Mouse (Mus musculus): ENCODE measurements at regions not wholly inside any gene's neighbourhood (a gene's known extent, or its start where the extent isn't known, plus 50 kb on each side); places are given as distances from the start of the nearest gene placed in this dataset.

DNA sequence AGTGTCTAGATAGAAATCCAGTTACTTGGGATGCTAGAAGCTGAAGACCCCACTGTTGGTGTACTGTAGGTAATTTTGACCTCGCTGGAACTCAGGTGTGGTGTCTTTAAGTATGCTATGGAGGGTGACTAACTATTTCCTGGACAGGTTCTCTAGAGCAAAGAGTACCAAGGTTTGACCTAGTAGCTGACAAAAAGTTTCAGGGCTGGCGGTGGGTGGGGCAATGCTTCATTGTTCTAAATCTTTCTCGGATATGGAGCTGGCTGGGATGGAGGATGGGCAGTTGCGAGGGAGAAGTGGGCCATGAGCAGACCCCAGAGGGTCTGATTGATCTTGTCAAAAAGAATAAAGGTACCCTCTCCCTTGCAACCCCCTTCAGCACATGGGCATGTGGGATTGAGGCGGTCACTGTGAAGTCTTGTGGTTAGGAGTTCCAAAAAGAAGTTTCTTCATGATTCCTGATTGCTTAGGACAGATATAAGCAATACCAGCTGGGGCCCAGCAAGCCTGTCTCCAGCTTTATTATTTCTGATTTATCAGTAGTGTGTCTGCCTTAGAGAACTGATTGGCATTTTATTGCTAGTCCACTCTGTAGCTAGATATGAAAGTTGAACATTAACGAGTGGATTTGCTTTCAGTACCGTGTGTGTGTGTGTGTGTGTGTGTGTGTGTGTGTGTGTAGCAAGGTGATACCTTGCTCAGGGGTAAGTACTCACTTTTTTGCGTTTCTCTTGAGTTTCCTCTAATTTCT, 394.9 kb downstream of the Bcl11a start:
- no peak for ATAC-seq (ENCODE audit: insufficient number of reproducible peaks, low FRiP score, low TSS enrichment)

GRCm38 (mm10) chr11:24473368-24474010, 395.6 kb downstream of the Bcl11a start:
- ATAC-seq (ENCODE audit: insufficient number of reproducible peaks, low FRiP score, low TSS enrichment) = no peak

GRCm38 (mm10) chr11:24502722-24503424, 425.0 kb downstream of the Bcl11a start:
- ATAC-seq (ENCODE audit: insufficient number of reproducible peaks, low FRiP score, low TSS enrichment) = no peak

DNA sequence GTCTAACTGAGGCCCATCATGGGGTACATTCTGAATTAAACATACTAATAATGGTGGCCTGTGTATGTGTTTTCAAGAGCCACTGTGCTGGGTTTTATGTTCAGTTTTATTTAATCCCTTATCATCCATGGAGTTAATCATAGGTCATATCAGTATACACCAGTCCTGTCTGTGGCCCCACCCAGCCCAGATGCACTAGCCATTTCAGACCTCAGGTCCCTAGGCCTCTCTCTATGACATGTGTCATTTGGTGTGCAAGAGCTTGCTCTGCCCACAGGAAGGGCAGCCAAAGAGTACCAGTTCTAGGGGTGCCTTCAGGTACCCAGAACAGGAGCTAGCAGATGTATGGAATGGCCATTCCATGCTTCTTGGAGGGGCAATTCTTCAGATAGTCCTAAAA, 437.7 kb downstream of the Bcl11a start:
- no peak for ATAC-seq (ENCODE audit: insufficient number of reproducible peaks, low FRiP score, low TSS enrichment)

- no peak for ATAC-seq (ENCODE audit: insufficient number of reproducible peaks, low FRiP score, low TSS enrichment)
These were observed 457.6 kb downstream of the Bcl11a start for GRCm38 (mm10) chr11:24535462-24535861.

DNA sequence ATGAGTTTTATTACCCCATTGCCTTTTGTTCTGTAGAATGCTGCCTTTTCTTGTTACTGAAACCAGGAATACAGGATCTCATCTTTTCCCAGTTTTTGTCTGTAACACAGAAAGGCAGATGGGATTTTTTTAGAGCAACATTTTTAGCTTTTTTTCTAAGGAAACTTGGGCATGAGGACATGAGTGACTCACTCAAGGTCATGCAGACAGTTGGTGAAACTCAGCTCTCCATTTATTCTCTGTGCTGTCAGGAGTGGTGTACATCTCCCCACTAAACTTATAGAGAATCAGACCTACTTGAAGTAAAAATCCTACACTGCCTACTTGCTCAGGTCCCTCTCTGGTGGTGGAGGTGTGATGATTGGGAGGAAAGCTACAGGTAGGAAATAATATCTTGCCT, 459.9 kb downstream of the Bcl11a start:
- no peak for ATAC-seq (ENCODE audit: insufficient number of reproducible peaks, low FRiP score, low TSS enrichment)

- no peak for ATAC-seq (ENCODE audit: insufficient number of reproducible peaks, low FRiP score, low TSS enrichment)
These were observed 491.8 kb downstream of the Bcl11a start for GRCm38 (mm10) chr11:24569655-24570054.

DNA sequence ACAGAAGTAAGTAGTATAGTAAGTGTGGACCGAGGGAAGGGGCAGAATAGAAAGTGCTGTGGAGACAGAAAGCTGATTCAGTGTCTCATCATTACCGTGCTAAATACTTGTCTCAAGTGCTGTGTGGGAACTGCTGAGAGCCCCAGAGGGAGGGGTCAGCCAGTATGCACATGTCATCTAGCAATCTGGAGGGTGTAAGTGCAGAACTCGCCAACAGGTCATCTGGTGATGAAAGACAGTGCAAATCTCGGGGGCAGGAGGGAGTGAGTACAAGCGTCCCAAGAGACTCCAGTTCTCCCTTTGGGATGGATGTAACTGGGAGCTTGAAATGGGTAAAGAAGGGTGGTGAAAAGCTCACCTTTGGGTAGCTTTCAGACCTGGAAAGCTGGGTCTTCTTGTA, 535.7 kb downstream of the Bcl11a start:
- no peak for ATAC-seq (ENCODE audit: insufficient number of reproducible peaks, low FRiP score, low TSS enrichment)

DNA sequence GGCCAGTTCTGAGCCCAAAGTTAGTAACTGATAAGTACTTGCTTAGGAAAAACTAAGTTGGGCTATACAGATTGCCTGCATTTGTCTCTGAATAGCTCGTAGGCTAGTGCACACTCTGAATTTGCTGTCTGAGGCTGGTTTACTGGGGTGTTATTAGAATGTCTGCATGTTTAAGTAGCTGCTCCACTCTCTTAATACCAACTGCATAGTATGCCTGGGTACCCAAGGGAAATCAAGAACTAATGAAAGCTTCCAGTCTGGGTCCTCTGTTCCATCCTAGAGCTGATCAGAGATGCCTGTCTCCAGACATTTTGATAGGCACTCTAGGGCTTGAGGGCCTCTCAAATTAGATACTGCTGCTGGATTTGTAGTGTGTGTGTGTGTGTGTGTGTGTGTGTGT, 537.6 kb downstream of the Bcl11a start:
- ATAC-seq (ENCODE audit: insufficient number of reproducible peaks, low FRiP score, low TSS enrichment) = no peak

DNA sequence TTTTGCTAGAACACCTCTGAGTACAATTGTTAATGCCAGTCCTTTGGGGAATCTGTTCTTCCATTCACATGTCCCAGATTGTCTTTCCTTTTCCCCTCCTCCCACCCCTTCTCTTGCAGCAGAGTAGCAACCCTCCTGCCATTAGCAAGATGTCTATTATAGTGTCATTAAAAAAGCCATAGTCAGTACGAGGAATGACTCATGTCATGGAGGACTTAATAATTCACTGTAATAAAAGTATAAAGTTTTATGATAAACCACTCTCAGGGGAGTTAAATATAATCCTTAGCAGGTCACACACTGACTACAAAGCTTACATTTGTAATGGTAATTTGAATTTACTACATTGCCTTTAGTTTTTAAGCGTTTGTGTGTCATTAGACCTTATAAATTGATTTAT, 540.7 kb downstream of the Bcl11a start:
- no peak for ATAC-seq (ENCODE audit: insufficient number of reproducible peaks, low FRiP score, low TSS enrichment)

DNA sequence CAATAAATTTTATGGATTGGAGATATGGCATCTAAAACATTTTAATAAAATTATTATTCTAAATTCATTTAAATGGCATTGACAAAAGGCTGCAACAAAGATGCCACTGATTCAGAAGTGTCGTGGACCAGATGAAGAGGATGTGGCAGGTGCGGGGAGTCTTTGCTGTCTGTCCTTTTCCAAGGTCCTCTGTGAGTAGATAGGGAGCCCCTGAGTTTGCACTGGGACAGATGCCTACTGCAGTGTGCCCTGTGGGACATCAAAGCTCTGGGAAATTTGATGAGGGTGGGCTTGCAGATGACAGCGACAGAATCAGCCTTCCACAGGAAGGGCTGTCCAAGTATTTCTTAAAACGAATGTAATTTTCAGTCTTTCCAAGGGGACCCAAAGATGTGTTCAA, 541.2 kb downstream of the Bcl11a start:
- ATAC-seq (ENCODE audit: insufficient number of reproducible peaks, low FRiP score, low TSS enrichment) = no peak

GRCm38 (mm10) chr11:24628619-24629018, 550.8 kb downstream of the Bcl11a start:
- no peak for ATAC-seq (ENCODE audit: insufficient number of reproducible peaks, low FRiP score, low TSS enrichment)

- ATAC-seq (ENCODE audit: insufficient number of reproducible peaks, low FRiP score, low TSS enrichment) = no peak
These were observed 551.6 kb downstream of the Bcl11a start for GRCm38 (mm10) chr11:24629431-24629830.

- ATAC-seq (ENCODE audit: insufficient number of reproducible peaks, low FRiP score, low TSS enrichment) = no peak
These were observed 552.6 kb downstream of the Bcl11a start for GRCm38 (mm10) chr11:24630403-24630900.

DNA sequence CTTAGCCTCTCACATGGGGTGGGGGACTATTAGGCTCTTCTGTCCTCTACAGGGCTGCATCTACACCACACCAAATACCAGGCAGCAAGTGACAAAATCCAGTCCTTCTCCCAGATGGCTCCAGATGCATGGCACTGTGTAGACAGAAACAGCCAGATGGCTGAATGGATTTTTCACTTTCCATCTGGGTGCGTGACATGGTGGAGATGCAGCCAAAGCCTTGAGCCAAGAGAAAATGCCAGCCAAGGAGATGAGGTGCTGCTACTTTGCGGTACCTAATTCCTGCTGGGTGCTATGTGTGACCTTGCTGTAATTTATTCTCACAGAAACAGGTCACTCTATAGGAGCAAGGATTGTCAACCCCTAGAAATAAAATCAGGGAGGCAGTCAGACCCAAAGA, 553.8 kb downstream of the Bcl11a start:
- ATAC-seq (ENCODE audit: insufficient number of reproducible peaks, low FRiP score, low TSS enrichment) = no peak

DNA sequence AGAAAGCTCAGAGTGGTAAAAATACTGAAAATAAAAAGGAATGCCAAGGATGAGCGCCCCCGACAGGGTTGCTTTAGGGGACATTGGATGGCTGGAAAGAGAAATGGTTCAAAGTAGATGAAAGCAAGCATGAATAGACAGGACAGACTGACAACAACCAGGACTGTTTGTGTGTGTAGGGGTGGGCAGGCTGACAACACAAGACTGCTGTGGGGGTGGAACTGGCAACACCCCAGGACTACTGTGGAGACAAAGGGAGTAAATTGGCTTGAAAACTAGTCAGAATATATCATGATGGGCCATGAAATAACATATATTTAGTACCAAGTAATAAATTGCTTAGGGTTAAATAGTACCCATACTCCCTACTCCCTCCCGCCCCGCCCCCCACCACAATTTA, 558.9 kb downstream of the Bcl11a start:
- ATAC-seq (ENCODE audit: insufficient number of reproducible peaks, low FRiP score, low TSS enrichment) = no peak

GRCm38 (mm10) chr11:24643439-24644109, 565.7 kb downstream of the Bcl11a start:
- no peak for ATAC-seq (ENCODE audit: insufficient number of reproducible peaks, low FRiP score, low TSS enrichment)

DNA sequence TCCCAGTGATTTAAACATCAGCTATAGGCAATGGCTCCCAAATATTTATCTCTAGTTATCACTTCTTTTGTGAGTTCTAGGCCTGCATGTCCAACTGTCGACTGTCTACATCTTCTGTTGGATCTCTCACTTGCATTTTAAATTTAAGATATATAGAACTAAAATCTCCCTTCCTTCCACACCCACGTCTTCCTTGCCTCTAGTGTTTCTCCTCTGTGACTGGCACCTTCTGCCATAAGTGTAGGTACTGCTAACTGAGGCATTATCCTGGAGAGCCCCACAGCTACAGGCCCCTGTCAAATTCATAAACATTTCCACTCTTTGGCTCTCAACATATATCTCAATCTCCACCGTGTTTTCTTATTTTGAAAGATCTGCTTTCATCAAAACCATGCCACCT, 575.0 kb downstream of the Bcl11a start:
- no peak for ATAC-seq (ENCODE audit: insufficient number of reproducible peaks, low FRiP score, low TSS enrichment)

- no peak for ATAC-seq (ENCODE audit: insufficient number of reproducible peaks, low FRiP score, low TSS enrichment)
These were observed 586.2 kb downstream of the Bcl11a start for GRCm38 (mm10) chr11:24664082-24664481.

DNA sequence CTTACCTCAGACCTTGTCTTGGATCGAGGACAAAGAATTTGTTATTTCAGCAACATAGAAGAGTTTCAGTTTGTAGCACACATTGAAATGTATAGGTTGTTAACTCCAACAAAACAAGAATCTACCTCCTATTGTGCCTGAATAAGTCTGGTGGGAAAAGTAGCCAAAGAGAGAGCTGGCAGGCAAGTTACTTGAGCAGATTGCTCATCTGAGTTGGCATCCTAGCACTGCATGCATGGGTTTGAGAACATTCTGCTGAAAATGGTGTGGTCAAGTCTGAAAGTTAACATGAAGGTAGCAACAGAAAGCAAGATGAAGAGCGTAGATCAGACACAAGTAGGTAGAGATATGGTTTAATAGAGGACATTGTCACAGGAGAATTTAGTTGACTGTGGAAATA, 587.5 kb downstream of the Bcl11a start:
- no peak for ATAC-seq (ENCODE audit: insufficient number of reproducible peaks, low FRiP score, low TSS enrichment)

DNA sequence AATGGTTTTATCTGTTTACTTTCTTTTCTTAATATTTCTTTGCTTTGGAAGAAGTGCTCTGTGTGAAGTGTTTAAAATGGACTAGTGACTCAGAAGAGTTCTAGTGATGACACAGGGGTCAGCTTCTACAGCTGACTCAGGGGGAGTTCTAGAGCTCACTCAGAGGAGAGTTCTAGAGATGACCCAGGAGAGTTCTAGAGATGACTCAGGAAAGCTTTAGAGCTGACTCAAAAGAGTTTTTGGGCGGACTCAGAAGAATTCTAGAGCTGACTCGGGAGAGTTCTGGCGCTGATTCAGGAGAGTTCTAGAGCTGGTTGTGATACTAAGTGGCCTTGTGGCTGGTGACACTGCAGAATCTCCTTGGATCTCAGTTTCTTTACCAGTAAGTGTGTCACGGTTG, 593.8 kb downstream of the Bcl11a start:
- no peak for ATAC-seq (ENCODE audit: insufficient number of reproducible peaks, low FRiP score, low TSS enrichment)

Measured in cerebellum, adult (tissue).